Mouse (Mus musculus): ENCODE results near the gene Mospd3.
"Not testable (repeated sequence)": the region's sequence is repeated elsewhere in the genome, so short reads cannot be mapped to it uniquely, and the experiment has no call there.

Mospd3 gene

GRCm38 (mm10) chr5:137615347-137615746 is 14.5 kb upstream of the Mospd3 start:
- DNase-seq (ENCODE audit: low spot score), result no peak

DNA sequence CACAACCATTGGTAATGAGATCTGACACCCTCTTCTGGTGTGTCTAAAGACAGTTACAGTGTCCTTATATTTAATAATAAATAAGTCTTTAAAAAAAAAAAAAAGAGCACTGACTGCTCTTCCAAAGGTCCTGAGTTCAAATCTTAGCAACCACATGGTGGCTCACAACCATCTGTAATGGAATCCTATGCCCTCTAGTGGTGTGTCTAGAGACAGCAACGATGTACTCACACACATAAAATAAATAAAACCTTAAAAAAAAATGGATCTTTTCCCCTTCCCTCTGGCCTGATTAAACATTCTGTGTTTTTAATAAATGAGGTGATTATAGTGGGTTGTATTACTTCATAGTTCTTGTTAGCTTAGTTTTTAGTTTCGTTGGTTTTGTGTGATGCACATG is 14.1 kb upstream of the Mospd3 start:
- not testable (repeated sequence) for DNase-seq (ENCODE audit: low spot score)

DNA sequence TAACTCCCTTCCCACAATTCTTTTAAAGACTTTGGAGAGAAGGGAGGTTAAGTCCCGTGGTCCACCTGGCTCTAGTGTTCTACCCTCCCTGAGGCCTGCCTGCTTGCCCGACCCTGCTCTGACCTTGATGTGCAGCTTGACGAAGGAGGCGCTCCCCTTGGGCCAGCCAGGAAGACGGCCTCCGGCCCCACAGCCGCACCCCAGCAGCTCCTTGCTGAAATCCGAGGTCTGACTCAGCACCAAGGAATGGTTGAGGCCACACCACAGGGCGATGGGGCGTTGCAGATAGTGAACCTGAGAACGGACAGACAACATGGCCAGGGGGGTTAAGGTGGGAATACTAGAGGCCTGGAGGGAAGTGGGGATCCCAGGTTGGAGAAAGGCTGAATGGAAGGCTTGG is 12.7 kb upstream of the Mospd3 start, which contains the start of gene Pcolce:
Gene Pcolce (minus strand): TSS at position 235 of the 400 bp plus-strand sequence.
- no peak for DNase-seq (ENCODE audit: low spot score)

- no peak for DNase-seq (ENCODE audit: low spot score)
Measured at GRCm38 (mm10) chr5:137613076-137613475, 12.2 kb upstream of the Mospd3 start.

- DNase-seq (ENCODE audit: low spot score), result peak; percentile 77
Measured at GRCm38 (mm10) chr5:137611245-137611602, 10.4 kb upstream of the Mospd3 start.

- peak; percentile 92 for DNase-seq (ENCODE audit: low spot score)
Measured at GRCm38 (mm10) chr5:137610548-137611244, 9.8 kb upstream of the Mospd3 start.

- no peak for DNase-seq (ENCODE audit: low spot score)
Measured at GRCm38 (mm10) chr5:137610056-137610455, 9.2 kb upstream of the Mospd3 start.

DNA sequence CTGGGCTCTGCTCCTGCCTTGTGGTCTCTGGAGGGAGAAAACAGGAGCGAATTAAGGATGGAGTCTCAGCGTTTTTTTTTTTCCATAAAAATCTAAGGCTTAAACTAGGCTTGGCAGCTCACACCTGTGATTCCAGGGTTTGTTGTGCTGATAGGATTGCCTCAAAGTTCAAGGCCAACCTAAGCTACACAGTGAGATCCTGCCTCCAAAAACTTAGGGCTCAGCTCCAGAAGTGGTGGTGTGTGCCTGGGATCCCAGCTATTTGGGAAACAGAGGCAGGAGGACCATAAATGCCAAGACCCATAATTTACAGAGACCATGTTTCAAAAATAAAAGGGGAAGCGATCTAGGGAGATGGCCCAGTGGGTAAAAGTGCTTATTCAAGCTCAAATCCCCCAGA is 8.4 kb upstream of the Mospd3 start:
- no peak for DNase-seq (ENCODE audit: low spot score)

- DNase-seq (ENCODE audit: low spot score), result no peak
Measured at GRCm38 (mm10) chr5:137608654-137609190, 7.9 kb upstream of the Mospd3 start.

DNA sequence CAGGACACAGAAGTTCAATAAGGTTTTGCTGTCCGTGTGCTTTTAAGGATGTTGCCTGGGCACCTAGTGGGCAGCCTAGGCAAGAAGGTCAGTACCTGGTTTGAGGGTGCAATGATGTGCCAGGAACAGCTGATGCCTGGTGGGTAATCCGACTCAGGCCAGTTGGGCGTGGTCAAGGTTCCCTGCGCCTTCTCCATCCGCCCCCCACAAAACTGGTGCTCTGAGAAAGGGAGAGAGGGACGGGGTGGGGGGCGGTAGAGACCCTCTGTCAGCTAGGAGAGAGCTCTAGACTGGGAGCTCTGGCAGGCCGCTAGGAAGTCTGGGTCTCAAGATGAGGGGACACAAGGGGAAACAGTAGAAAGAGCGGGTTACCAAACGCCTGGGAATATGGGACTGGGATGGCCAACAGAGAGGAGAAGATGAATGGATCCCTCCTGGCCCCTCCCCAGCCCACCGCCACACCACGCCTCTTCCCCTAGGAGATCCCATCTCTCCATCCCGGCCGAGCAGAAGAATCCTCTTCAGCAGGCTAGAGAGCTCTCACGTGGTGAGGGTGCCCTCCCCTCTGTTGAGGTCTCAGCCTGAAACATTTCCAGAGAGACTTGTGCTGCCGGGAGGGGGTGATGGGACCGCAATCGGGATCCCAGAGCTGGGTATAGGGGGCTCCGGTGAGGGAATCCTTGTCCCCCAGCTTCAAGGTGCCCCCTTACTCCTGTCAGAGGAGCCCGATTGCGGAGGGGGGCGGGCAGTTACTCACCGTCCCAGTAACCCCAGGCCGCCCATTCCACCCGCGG is 7.2 kb upstream of the Mospd3 start:
- DNase-seq (ENCODE audit: low spot score), result no peak

DNA sequence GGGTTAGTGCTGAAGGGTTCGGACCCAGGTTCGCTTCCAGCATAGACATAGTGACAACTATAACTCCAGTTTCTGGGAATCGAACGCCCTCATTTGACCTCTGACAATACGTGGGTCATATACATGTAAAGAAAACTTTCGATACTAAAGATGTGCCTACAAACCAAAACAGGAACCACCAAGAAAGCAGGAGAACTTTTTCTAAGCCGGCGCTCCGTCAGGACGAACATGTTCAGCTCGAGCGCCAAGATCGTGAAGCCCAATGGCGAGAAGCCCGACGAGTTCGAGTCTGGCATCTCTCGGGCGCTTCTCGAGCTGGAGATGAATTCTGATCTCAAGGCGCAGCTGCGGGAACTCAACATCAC is 489 bp upstream of the Mospd3 start:
- DNase-seq (ENCODE audit: low spot score), result peak; percentile 64

DNA sequence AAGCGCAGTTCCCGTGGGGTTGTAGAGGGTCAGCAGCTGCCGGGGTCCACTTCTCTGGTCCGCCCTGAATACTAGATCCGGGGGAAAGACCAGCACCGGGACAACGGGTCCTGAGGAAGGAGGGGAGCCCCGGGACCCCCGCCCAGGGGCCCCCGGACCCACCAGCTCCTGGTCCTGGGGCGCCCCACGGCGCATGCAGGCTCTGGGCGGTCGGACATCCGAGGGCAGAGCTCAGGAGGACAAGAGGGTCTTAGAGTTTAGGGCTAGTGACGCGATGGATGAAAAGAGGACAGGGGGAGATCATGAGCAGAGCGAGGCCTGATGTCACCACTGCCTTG is 608 bp downstream of the Mospd3 start:
- DNase-seq (ENCODE audit: low spot score), result no peak

DNA sequence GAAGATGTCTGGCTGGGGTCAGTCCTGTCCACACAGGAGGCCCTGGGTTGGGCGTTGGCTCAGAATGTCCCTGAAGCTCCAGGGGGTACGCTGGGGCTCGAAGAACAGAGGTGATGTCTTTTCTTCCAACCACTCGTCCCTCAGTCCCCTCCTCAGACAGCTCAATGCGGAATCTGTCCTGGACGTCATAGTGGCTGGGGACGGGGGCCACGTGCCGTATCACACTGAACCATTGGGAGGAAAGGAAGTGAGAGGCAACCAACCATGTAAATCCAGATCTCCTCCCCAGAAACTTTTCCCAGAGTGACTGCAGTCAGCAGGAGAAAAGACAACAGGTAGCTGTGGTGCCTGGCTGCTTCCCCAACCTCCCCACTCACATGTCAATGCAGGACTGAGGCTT is 1.3 kb downstream of the Mospd3 start:
- no peak for DNase-seq (ENCODE audit: low spot score)

GRCm38 (mm10) chr5:137598100-137598826 is 2.6 kb downstream of the Mospd3 start:
- no peak for DNase-seq (ENCODE audit: low spot score)

DNA sequence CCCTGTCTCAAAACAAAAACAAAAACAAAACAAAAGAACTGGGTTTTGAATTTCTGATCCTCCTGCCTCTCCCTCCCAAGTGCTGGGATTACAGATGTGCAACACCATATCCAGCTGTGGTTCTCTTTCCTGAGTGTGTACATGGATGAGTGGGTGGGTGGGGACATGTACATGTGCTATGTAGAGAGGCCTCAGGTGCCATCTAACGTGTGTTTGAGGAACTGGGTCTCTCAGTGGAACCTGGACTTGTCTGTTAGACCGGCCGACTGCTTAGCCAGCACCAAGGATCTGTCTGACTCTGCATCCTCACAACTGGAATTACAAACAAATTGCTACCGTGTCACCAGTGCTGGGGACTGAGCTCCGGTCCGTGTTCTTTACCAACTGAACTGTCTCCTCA is 3.2 kb downstream of the Mospd3 start:
- no peak for DNase-seq (ENCODE audit: low spot score)

DNA sequence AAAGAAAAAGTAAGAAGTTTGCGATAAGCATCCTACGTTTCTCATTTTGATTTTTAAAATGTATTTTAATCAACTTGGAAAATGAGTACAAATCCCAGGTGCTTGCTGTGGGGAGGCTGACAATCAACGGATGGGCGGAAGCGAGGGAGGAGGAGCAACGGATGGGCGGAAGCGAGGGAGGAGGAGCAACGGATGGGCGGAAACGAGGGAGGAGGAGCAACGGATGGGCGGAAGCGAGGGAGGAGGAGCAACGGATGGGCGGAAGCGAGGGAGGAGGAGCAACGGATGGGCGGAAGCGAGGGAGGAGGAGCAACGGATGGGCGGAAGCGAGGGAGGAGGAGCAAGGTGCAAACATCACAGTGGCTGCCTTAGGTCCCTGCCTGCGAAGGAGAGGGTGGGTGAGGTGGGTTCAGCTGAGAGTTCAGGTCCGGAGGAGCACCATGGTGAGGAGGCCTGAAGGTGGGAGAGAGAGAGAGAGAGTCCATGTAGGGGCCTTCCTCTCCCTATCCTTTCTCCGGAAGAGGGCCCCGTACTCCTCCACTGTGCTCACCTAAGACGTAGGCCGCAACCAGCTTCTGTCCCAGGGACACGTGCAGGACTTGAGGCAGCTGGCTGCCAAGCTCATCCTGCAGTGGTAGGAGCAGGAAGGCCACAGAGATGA is 4.1 kb downstream of the Mospd3 start:
- DNase-seq (ENCODE audit: low spot score), result no peak

- DNase-seq (ENCODE audit: low spot score), result no peak
Measured at GRCm38 (mm10) chr5:137595921-137596320, 4.9 kb downstream of the Mospd3 start.

GRCm38 (mm10) chr5:137590507-137590906 is 10.4 kb downstream of the Mospd3 start:
- DNase-seq (ENCODE audit: low spot score), result no peak

DNA sequence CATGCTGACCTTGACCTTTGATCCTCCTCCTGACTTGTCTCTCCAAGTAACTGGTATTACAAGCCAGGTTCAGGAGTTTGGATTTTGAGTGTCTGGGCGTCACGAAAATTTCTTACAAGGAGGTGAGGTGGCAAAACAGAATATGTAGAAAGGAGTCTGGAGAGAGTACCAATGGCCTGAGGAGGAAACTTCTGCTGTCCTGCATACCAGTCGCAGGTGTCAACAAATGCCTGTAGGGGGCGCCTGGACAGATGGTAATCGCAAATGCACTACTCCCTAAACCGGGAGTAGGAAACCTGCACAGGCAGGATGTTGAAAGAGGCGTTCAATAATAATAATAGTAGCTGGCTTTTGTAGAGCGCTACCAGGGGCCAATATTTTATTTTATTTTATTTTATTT is 15.9 kb downstream of the Mospd3 start:
- DNase-seq (ENCODE audit: low spot score), result peak; percentile 79

- DNase-seq (ENCODE audit: low spot score), result peak; percentile 67
Measured at GRCm38 (mm10) chr5:137583670-137584169, 17.1 kb downstream of the Mospd3 start.

- DNase-seq (ENCODE audit: low spot score), result peak; percentile 18
Measured at GRCm38 (mm10) chr5:137582702-137583101, 18.2 kb downstream of the Mospd3 start.

GRCm38 (mm10) chr5:137580246-137580645 is 20.6 kb downstream of the Mospd3 start:
- DNase-seq (ENCODE audit: low spot score), result no peak

All from embryo, embryonic 10.5 days (tissue).